Mouse (Mus musculus): ENCODE measurements around the gene Chst10.
A peak's percentile ranks its signal among the peaks of the same experiment; 100 is the strongest.

Chst10 gene

DNA sequence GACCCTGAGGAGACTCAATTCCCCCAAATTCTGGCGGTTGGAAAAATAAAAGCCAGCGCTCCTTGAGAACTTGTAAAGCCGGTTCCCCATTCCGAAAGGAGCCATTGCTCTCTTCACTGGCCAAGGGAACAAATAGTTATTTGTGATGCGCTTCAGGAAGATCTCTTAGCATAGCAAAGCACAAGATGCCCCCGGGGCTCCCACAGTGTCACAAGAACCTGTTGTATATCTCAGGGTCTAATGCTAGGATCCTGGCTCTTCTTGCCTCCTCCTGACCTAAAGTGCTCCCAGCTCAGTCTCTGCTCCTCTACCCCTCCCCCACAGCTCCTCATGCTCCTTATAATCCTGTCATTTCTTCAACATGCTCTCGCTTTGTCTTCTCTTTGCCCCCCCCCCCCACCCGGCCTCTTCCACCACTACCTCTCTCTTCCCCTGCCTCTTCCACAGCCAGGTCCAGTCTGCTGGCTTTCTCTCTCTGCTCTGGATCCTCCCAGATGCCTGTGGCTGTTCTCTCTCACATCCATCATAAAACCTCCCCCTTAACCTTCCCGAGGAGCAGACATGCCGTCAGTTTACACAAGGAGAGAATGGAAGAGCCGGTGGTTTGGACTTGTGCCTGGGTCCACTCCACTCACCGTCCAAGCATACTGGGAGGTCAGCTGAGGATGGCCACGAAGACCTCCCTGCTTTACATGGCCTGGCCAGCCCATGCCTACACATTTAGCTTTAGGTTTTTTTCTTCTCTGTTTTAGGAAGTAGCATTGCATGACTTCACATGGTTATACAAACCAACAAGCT is 28.4 kb downstream of the Chst10 start:
- no peak for DNase-seq (ENCODE audit: extremely low spot score, low read depth, low spot score)

DNA sequence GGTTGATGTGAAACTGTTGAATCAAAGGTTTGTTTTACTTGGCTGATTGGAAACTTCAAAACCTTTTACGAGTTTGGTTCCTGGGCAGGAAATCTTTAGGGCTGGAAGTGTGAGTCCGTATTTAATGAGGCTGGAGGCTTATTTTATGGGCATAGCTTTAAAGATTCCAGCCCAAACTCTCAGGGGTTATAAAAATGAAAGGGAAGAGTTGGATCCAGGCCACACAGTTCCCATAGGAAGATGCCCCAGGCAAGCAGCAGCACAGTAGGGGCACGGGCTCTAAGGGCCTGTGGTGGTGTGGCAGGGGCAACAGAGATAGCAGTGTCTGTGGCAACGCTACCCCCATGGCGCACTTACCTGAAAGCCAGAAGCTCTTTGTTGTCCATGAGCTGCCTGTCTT is 31.7 kb downstream of the Chst10 start:
- peak; percentile 22 for DNase-seq (ENCODE audit: extremely low spot score, low read depth, low spot score)

- no peak for DNase-seq (ENCODE audit: extremely low spot score, low read depth, low spot score)
Observed at GRCm38 (mm10) chr1:38864341-38864740, 33.6 kb downstream of the Chst10 start.

- DNase-seq (ENCODE audit: extremely low spot score, low read depth, low spot score): no peak
Observed at GRCm38 (mm10) chr1:38862213-38862612, 35.7 kb downstream of the Chst10 start.

GRCm38 (mm10) chr1:38860867-38861524 is 37.0 kb downstream of the Chst10 start:
- DNase-seq (ENCODE audit: extremely low spot score, low read depth, low spot score): no peak

GRCm38 (mm10) chr1:38860207-38860606 is 37.8 kb downstream of the Chst10 start:
- DNase-seq (ENCODE audit: extremely low spot score, low read depth, low spot score): no peak

DNA sequence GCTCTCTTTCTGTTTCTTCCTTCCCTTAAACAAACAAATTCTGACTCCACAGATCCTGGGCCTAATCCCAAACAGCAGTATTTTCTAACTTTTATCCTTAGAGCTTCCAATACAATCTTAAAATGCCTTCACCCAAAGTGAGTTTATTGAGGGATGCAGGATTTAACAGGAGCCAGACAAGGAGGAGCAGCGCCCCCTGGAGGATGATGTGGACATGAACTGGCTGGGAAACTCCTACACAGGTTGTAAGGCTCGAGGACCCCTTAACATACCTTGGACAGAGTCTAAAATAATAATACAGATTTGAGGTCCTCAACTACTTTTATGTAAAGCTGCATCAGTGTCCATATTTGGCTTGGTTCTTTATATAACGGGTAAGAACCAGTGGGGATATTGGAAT is 41.8 kb downstream of the Chst10 start:
- no peak for DNase-seq (ENCODE audit: extremely low spot score, low read depth, low spot score)

DNA sequence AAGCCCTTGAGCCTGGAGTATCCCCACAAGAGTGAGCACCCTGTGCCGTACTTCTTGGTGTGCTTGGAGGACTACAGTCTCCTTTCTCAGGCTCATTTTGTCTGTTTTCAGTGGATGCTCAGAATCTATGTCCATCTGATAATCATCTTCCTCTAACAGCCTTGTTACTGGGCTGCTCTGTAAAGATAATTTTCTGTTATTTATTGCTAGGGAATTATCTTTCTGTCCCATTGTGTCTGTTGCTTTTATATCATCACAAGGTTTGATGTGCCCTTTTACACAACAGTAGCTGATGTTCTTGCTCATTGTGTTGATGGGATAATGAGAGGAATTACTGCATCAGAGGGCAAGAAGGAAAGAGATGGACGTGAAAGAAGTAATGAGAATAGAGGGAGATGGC is 45.7 kb downstream of the Chst10 start:
- DNase-seq (ENCODE audit: extremely low spot score, low read depth, low spot score): no peak

DNA sequence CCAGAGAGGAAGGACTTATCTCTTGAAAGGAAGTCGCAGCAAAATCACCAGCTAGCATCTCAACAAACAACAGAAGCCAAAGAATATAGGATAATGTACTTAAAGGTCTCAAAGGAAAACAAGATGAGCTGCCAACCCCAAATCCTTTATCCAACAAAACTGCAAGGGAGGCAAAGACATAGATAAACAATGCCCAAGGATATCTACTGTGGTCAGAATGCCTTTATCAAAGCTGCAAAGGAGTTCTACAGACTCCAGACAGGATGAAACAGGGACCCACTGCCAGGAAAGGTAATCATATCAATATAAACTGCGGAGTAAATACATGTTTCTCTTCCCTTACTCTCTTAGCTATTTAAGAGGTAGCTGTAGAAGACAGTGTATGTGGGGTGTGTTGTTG is 47.3 kb downstream of the Chst10 start:
- DNase-seq (ENCODE audit: extremely low spot score, low read depth, low spot score): no peak

GRCm38 (mm10) chr1:38848451-38849289 is 49.3 kb downstream of the Chst10 start:
- DNase-seq (ENCODE audit: extremely low spot score, low read depth, low spot score): no peak

DNA sequence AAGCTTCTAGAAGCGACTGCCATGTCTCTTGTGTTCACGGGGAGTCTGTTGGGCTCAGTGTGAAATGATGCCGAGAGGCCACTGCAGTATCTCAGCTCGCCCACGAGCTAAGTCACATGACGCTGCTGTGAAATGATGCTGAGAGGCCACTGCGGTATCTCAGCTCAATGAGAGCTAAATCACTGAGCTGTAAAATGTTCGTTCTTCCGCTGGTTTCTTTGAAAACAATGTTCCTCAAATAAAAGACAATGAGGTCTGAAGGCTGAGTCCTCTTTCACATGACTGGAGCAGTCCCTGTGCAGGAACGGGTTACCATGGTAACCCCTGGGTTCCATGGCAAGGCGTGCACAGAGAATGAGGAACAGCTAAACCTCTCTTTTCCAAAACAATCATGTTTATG is 50.0 kb downstream of the Chst10 start:
- no peak for DNase-seq (ENCODE audit: extremely low spot score, low read depth, low spot score)

DNA sequence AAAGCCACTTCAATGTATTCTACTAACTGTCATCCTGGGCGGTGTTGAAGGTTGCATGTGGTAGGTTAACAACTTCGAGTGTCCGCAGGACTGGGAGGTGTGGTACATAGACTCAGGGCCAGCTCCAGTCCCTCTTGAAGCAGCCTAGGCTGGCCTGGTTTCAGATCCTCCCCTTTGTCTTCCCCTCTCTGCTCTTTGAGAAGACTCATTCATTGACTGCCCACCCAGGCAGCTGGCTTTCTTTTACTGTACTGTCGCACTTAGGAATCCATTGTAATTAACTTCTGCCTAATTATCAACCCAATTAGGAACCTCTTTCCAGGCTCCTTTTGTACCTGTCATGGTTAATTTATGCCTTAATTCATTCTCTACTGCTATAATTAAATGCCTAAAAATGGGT is 54.7 kb downstream of the Chst10 start:
- no peak for DNase-seq (ENCODE audit: extremely low spot score, low read depth, low spot score)

- DNase-seq (ENCODE audit: extremely low spot score, low read depth, low spot score): no peak
Observed at GRCm38 (mm10) chr1:38842861-38843260, 55.1 kb downstream of the Chst10 start.

- no peak for DNase-seq (ENCODE audit: extremely low spot score, low read depth, low spot score)
Observed at GRCm38 (mm10) chr1:38839944-38840343, 58.0 kb downstream of the Chst10 start.

- no peak for DNase-seq (ENCODE audit: extremely low spot score, low read depth, low spot score)
Observed at GRCm38 (mm10) chr1:38836477-38836872, 61.5 kb downstream of the Chst10 start, which contains the start of gene Lonrf2. TSS of gene Lonrf2 (minus strand) at chr1:38836711.

DNA sequence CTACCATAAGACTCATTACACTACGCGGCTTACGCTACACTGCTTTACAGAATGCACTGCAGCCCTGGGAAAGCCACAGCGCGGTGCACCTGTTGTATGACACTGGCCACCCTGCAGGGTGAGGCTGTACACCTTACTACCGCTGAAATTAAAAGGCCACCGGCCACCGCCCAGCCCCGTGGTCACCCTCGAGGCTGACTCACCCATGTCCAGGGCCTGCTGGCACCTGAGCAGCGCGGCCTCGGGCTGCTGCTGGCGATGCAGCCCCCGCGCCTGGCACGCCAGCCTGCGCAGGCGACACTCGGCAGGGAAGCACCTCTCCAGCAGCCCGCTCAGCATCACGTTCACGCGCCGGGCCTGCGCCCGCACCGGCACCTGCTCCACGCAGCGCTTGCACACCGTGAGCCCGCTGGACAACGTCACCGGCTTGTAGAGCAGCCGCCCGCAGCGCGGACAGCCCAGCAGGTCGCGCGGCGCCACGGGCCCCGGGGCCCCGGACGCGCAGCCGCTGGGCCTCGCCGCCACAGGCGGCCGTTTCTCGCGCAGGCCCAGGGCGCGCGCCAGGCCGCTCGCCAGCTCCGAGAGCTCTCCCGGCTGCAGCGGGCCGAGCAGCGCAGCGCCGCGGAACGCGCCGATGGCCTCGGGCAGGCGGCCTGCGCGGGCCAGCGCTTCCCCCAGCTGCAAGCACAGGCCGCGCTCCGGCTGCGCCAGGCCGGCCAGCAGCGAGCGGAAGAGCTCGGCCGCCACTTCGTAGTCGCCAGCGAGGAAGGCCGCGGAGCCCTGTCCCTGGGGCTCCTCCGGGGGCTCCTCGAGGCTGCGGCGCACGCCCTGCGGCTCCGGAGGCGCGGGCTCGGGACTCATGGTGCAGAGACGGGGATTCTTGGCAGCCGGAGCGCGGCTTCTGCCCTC is 62.1 kb downstream of the Chst10 start:
- DNase-seq (ENCODE audit: extremely low spot score, low read depth, low spot score): no peak

GRCm38 (mm10) chr1:38834899-38835298 is 63.1 kb downstream of the Chst10 start:
- DNase-seq (ENCODE audit: extremely low spot score, low read depth, low spot score): no peak

- DNase-seq (ENCODE audit: extremely low spot score, low read depth, low spot score): no peak
Observed at GRCm38 (mm10) chr1:38824926-38825325, 73.0 kb downstream of the Chst10 start.

GRCm38 (mm10) chr1:38823851-38824250 is 74.1 kb downstream of the Chst10 start:
- no peak for DNase-seq (ENCODE audit: extremely low spot score, low read depth, low spot score)

- DNase-seq (ENCODE audit: extremely low spot score, low read depth, low spot score): no peak
Observed at GRCm38 (mm10) chr1:38819691-38820090, 78.3 kb downstream of the Chst10 start.

- DNase-seq (ENCODE audit: extremely low spot score, low read depth, low spot score): no peak
Observed at GRCm38 (mm10) chr1:38817671-38818070, 80.3 kb downstream of the Chst10 start.
